Mouse (Mus musculus) thymus, adult 2 months (tissue): ENCODE results near the gene Bcdin3d. TPM values are rescaled to one million over a fixed set of nuclear protein-coding genes. Genes with fewer than 3 reads are reported as not detected.
"Not testable (repeated sequence)": the region's sequence is repeated elsewhere in the genome, so short reads cannot be mapped to it uniquely, and the experiment has no call there.

Source experiments
- DNase-seq: peaks from one replicate; pipeline ENCODE4 v3.0.0; 2021
- H3K27ac ChIP-seq: fragments of 200-500 bp; 2 replicates; pipeline ENCODE4 v1.5.1; 2012; ENCODE audit warnings: low read length, control low read depth; ENCODE audit not compliant: control insufficient read depth, insufficient read depth
- H3K27me3 ChIP-seq: fragments of 200-500 bp; 2 replicates; pipeline ENCODE4 v1.6.1; 2012; ENCODE audit warnings: mild to moderate bottlenecking, low read length, moderate library complexity, mixed read lengths; ENCODE audit not compliant: control insufficient read depth, insufficient read depth
- H3K36me3 ChIP-seq: fragments of 200-500 bp; 2 replicates; pipeline ENCODE4 v1.6.1; 2012; ENCODE audit warnings: mild to moderate bottlenecking, low read length, moderate library complexity; ENCODE audit not compliant: control insufficient read depth, insufficient read depth
- H3K4me1 ChIP-seq: fragments of 200-500 bp; replicated peaks from 2 replicates; pipeline ENCODE4 v1.6.1; 2012; ENCODE audit warnings: low read length; ENCODE audit not compliant: control insufficient read depth, insufficient read depth
- H3K4me3 ChIP-seq: fragments of 200-500 bp; 2 replicates; pipeline ENCODE4 v1.5.1; 2012; ENCODE audit warnings: mild to moderate bottlenecking, low read length, control low read depth, moderate library complexity; ENCODE audit not compliant: control insufficient read depth, insufficient read depth
- CTCF ChIP-seq: fragments of 200-500 bp; IDR thresholded peaks from 2 replicates; pipeline ENCODE4 v1.5.1; 2012; ENCODE audit warnings: mild to moderate bottlenecking, control low read depth, low read length, moderate library complexity, borderline replicate concordance; ENCODE audit not compliant: control insufficient read depth, poor library complexity, insufficient read depth; ENCODE audit errors: extremely low read depth
- POLR2A ChIP-seq: fragments of 200-500 bp; IDR thresholded peaks from 2 replicates; pipeline ENCODE4 v1.6.1; 2012; ENCODE audit warnings: mild to moderate bottlenecking, low read length, control low read depth, moderate library complexity; ENCODE audit not compliant: control insufficient read depth, poor library complexity, insufficient read depth; ENCODE audit errors: extremely low read depth
- WGBS: fragments of 180-500 bp; shearing (Covaris S2); methylation state at CpG from one replicate; pipeline ENCODE4 v1.1.7; 2018; 5-methylcytosine and 5-hydroxymethylcytosine counted together
- polyA plus RNA-seq: library from polyadenylated mRNA; depleted of rRNA; stranded (reverse); fragments of >200 nt; gene quantifications from 2 replicates; pipeline ENCODE4 v1.2.3, GENCODE M21; 2012

The Bcdin3d gene
- polyA plus RNA-seq, 1 experiment: 12.4 TPM

DNA sequence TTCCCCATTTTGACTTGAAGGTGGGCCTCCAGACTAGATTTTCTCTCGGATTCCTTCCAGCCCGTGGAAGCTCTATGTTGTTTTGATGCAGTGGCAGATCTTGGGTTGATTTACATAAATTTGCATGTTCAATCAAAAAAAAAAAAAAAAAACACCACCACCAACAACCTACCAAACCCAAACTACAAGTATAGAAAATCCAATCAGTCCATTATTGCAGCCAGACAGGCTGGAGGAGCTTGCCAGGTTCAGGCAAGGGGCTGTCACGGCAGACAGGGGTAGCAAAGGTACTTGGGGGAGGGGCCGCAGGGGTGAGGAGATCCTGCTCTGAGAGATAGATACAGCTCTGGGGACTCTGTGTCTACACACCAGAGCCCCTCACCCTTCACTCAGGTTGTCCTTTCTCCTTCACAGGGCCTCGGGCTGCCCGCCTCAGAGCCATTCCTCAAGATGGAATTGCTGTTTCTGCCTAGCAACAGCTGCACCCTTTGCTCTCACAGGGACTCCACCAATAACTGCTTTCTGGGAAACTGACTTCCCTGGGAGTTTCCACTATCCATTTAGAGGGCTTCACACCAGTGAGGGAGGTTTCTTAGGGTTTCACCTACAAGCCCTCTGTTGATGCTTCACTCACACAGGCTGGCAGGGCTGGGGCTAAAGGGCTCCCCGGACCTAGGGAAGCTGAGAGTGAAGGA, 19.8 kb downstream of the Bcdin3d start:
- peaks cover 31% of the 10 kb centered on the region for H3K4me1 ChIP-seq
- TF ChIP-seq CTCF (no peak), POLR2A (no peak)
- no peaks in the 10 kb centered on the region for H3K36me3 ChIP-seq
- no peak overlapping the region for H3K27ac ChIP-seq
- 95% methylated on average over 7 of the region's 7 CpGs for WGBS
- H3K4me3 ChIP-seq: no peak overlapping the region
- no peaks in the 10 kb centered on the region for H3K27me3 ChIP-seq
- DNase-seq: no peak

DNA sequence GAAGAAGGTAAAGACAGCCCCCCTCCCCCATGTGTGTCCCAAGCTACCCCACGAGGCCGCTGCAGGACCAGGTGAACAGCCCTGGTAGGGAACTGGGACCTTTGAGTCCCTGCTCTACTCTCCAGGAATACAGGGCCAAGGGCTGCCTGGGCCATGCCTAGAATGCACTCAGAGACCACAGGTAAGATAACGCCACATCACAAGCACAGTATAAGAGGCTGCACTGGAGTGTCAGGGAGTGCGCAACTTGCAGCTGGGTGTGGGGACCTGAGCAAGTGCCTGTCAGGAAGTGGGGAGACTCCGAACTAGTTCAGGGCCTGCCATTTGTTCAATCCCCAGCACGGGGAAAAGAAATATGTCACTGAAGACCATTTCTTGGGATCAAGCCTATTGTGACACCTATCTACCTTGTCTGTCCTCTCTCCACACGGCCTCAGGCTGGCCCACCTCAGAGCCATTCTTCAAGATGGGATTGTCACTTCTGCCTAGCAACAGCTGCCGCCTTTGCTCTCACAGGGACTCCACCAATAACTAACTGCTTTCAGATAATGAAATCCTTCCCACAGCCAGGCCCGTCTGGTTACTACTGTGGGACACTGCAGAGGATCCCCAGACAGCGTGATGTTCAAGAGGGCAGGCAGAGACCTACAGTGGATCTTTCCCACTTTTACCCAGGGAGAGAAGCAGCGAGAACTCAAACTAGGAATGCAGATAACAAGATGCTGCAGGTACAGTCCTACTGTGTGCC, 21.2 kb downstream of the Bcdin3d start:
- WGBS: 70% methylated on average over 11 of the region's 11 CpGs
- Histone ChIP-seq H3K27ac (no peak overlapping the region), H3K36me3 (no peaks in the 10 kb centered on the region), H3K4me3 (no peak overlapping the region), H3K27me3 (no peaks in the 10 kb centered on the region), H3K4me1 (peaks cover 39% of the 10 kb centered on the region)
- no peak for TF ChIP-seq CTCF
- no peak for TF ChIP-seq POLR2A
- peak; percentile 25 for DNase-seq

DNA sequence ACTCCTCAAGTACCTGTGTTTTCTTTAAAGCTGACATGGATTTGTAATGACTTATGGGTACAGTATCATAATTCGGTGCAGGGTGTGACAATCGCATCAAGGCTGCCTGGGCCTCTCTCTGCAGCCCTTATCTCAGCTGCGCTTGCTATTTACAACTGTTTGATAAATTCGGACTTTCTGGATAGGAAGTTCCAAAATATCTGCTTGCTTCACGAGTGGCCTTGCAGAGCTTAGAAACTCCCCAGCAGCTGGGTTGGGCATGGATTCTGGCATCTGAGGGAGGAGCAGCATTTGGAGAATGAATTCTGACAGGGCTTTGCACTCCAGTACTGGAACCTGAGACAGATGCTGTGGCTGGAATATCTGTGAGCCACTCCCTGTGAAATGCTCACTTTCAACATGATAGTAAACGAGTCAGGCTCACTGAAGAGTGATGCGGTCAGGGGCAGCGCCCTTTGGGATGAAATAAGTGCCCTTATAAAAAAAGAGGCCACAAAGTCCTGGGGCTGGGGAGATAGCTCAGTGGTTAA, 24.7 kb downstream of the Bcdin3d start:
- H3K27ac ChIP-seq: no peak overlapping the region
- peaks cover 25% of the 10 kb centered on the region for H3K4me1 ChIP-seq
- WGBS: 71% methylated on average over 8 of the region's 8 CpGs
- no peaks in the 10 kb centered on the region for H3K27me3 ChIP-seq
- no peaks in the 10 kb centered on the region for H3K36me3 ChIP-seq
- H3K4me3 ChIP-seq: no peak overlapping the region
- DNase-seq: no peak
- TF ChIP-seq CTCF (no peak), POLR2A (no peak)

DNA sequence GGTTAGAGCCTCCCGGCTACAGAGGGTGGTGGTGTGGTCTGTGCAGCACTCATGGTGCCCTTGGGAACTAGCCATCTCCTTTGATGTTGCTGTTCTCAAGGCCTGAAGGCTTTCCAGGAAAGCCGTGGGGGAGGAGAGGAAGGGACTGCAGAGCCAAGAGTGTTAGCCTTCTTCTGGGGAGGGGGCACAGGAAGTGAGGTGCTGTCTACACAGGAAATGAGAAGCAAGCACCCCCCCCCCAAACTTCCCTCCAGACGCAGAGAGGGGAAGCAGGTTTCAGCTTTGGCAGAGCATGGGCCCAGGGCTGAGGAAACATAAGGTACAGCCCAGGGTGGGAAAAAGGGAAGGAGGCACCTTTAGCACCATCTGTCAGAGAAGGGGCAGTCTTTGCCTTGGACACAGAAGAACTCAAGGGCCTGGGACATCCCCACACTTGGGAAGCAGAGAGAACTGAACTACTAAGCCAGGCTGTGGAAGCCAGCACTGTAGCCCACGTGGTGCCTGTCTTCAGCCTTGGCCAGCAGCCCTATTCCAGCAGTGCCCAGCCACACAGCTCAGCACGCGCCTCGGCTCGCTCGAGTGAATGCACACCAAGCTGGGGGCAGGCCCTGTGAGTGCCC, 25.3 kb downstream of the Bcdin3d start:
- Histone ChIP-seq H3K36me3 (no peaks in the 10 kb centered on the region), H3K27me3 (no peaks in the 10 kb centered on the region), H3K4me3 (no peak overlapping the region), H3K27ac (no peak overlapping the region), H3K4me1 (peaks cover 25% of the 10 kb centered on the region)
- DNase-seq: peak; percentile 19
- WGBS: 36% methylated on average over 9 of the region's 9 CpGs
- no peak for TF ChIP-seq POLR2A

DNA sequence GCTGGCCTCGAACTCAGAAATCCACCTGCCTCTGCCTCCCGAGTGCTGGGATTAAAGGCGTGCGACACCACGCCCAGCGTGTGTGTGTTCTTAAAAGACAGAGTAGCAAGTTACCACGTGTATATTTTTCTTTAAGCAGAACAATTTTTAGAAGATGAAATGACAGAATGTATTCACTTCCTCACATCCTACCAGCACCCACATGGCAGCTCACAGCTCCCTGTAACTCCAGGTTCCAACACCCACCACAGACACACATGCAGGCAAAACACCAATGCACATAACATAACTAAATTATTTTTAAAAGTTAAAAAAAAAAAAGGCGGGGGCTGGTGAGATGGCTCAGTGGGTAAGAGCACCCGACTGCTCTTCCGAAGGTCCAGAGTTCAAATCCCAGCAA, 28.4 kb downstream of the Bcdin3d start:
- not testable (repeated sequence) for H3K36me3 ChIP-seq, H3K27me3 ChIP-seq, H3K4me3 ChIP-seq, DNase-seq, H3K27ac ChIP-seq
- H3K4me1 ChIP-seq: peaks cover 13% of the 10 kb centered on the region
- 88% methylated on average over 10 of the region's 10 CpGs for WGBS

DNA sequence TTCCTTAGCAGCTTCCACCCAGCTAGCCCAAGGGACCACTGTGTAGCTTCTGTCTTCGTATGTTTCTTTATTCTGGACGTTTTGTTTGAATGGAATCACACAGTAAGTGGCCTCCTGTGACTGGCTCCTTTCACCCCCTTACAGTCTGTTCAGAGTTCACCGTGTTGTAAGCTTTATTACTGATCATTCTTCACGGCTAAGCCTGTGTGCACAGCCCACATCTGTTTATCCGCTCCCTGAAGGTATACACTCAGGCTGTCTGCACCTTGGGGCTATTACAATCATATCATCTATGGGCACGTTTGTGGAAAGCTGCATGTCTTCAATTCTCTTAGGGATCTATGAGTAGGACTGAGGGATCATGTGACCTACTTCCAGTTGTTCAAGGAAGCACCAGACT, 29.0 kb downstream of the Bcdin3d start:
- DNase-seq: no peak
- Histone ChIP-seq H3K36me3 (no peaks in the 10 kb centered on the region), H3K4me1 (peaks cover 13% of the 10 kb centered on the region), H3K4me3 (no peak overlapping the region), H3K27ac (no peak overlapping the region), H3K27me3 (no peaks in the 10 kb centered on the region)
- WGBS: 89% methylated on average over 6 of the region's 6 CpGs
- no peak for TF ChIP-seq POLR2A
- no peak for TF ChIP-seq CTCF
